Mouse (Mus musculus) thymus, adult 2 months (tissue): ENCODE results near the gene Ccdc81. TPM values are rescaled to one million over a fixed set of nuclear protein-coding genes. Genes with fewer than 3 reads are reported as not detected.

Experiments
- DNase-seq: peaks from one replicate; pipeline ENCODE4 v3.0.0; 2021
- H3K27ac ChIP-seq: fragments of 200-500 bp; 2 replicates; pipeline ENCODE4 v1.5.1; 2012; ENCODE audit warnings: low read length, control low read depth; ENCODE audit not compliant: control insufficient read depth, insufficient read depth
- H3K27me3 ChIP-seq: fragments of 200-500 bp; 2 replicates; pipeline ENCODE4 v1.6.1; 2012; ENCODE audit warnings: mild to moderate bottlenecking, low read length, moderate library complexity, mixed read lengths; ENCODE audit not compliant: control insufficient read depth, insufficient read depth
- H3K36me3 ChIP-seq: fragments of 200-500 bp; 2 replicates; pipeline ENCODE4 v1.6.1; 2012; ENCODE audit warnings: mild to moderate bottlenecking, low read length, moderate library complexity; ENCODE audit not compliant: control insufficient read depth, insufficient read depth
- H3K4me1 ChIP-seq: fragments of 200-500 bp; replicated peaks from 2 replicates; pipeline ENCODE4 v1.6.1; 2012; ENCODE audit warnings: low read length; ENCODE audit not compliant: control insufficient read depth, insufficient read depth
- H3K4me3 ChIP-seq: fragments of 200-500 bp; 2 replicates; pipeline ENCODE4 v1.5.1; 2012; ENCODE audit warnings: mild to moderate bottlenecking, low read length, control low read depth, moderate library complexity; ENCODE audit not compliant: control insufficient read depth, insufficient read depth
- CTCF ChIP-seq: fragments of 200-500 bp; IDR thresholded peaks from 2 replicates; pipeline ENCODE4 v1.5.1; 2012; ENCODE audit warnings: mild to moderate bottlenecking, control low read depth, low read length, moderate library complexity, borderline replicate concordance; ENCODE audit not compliant: control insufficient read depth, poor library complexity, insufficient read depth; ENCODE audit errors: extremely low read depth
- POLR2A ChIP-seq: fragments of 200-500 bp; IDR thresholded peaks from 2 replicates; pipeline ENCODE4 v1.6.1; 2012; ENCODE audit warnings: mild to moderate bottlenecking, low read length, control low read depth, moderate library complexity; ENCODE audit not compliant: control insufficient read depth, poor library complexity, insufficient read depth; ENCODE audit errors: extremely low read depth
- WGBS: fragments of 180-500 bp; shearing (Covaris S2); methylation state at CpG from one replicate; pipeline ENCODE4 v1.1.7; 2018; 5-methylcytosine and 5-hydroxymethylcytosine counted together
- polyA plus RNA-seq: library from polyadenylated mRNA; depleted of rRNA; stranded (reverse); fragments of >200 nt; gene quantifications from 2 replicates; pipeline ENCODE4 v1.2.3, GENCODE M21; 2012; rRNA removed

The Ccdc81 gene
- polyA plus RNA-seq, 1 experiment = not detected

GRCm38 (mm10) chr7:89829201-89829600, 74.2 kb downstream of the Ccdc81 start:
- Histone ChIP-seq H3K36me3 (no peaks in the 10 kb centered on the region), H3K4me1 (no peaks in the 10 kb centered on the region), H3K27ac (no peak overlapping the region), H3K4me3 (no peak overlapping the region), H3K27me3 (no peaks in the 10 kb centered on the region)
- WGBS = 68% methylated on average over 7 of the region's 7 CpGs
- no peak for DNase-seq
- no peak for TF ChIP-seq CTCF
- no peak for TF ChIP-seq POLR2A

- Histone ChIP-seq H3K27me3 (no peaks in the 10 kb centered on the region), H3K4me1 (no peaks in the 10 kb centered on the region), H3K27ac (no peak overlapping the region), H3K4me3 (no peak overlapping the region), H3K36me3 (no peaks in the 10 kb centered on the region)
- WGBS = 90% methylated on average over 4 of the region's 4 CpGs
- no peak for DNase-seq
- TF ChIP-seq CTCF (no peak), POLR2A (no peak)
These were observed 74.9 kb downstream of the Ccdc81 start for GRCm38 (mm10) chr7:89828436-89829065.

Other genes starting within 250 kb of the Ccdc81 start
- 46.0 and 57.5 TPM in 2 replicates for gene Hikeshi, start 37.6 kb upstream of the Ccdc81 start, polyA plus RNA-seq
- 25.5 and 27.2 TPM in 2 replicates for gene Eed, start 77.4 kb upstream of the Ccdc81 start, polyA plus RNA-seq
- 65.0 and 65.2 TPM in 2 replicates for gene Picalm, start 226.6 kb upstream of the Ccdc81 start, polyA plus RNA-seq